Mouse (Mus musculus) liver, embryonic 16.5 days (tissue): Measurements from ENCODE around the gene Gm28308. TPM values are rescaled to one million over a fixed set of nuclear protein-coding genes. Genes with fewer than 3 reads are reported as not detected.

Source experiments
- ATAC-seq: fragments of 200-750 bp; cut with Nextera tagmentation; 2 replicates; pipeline ENCODE4 v1.8.0; 2017; ENCODE audit warnings: low read depth, mild to moderate bottlenecking, moderate number of reproducible peaks, moderate library complexity
- H3K27ac ChIP-seq: fragments of 300-500 bp; sonication (generic); 2 replicates; pipeline ENCODE4 v1.5.1; 2014; ENCODE audit warnings: mild to moderate bottlenecking, low read length
- H3K27me3 ChIP-seq: fragments of 300-500 bp; sonication (generic); 2 replicates; pipeline ENCODE4 v1.6.1; 2014; ENCODE audit warnings: low read depth, low read length, mixed read lengths; ENCODE audit not compliant: control insufficient read depth, insufficient read depth
- H3K36me3 ChIP-seq: fragments of 300-500 bp; sonication (generic); 2 replicates; pipeline ENCODE4 v1.6.1; 2014; ENCODE audit warnings: mild to moderate bottlenecking; ENCODE audit not compliant: control insufficient read depth, insufficient read depth
- H3K4me1 ChIP-seq: fragments of 300-500 bp; sonication (generic); 2 replicates; pipeline ENCODE4 v1.6.1; 2014; ENCODE audit warnings: low read depth, low read length, mixed read lengths; ENCODE audit not compliant: control insufficient read depth
- H3K4me2 ChIP-seq: fragments of 300-500 bp; sonication (generic); 2 replicates; pipeline ENCODE4 v1.6.1; 2014; ENCODE audit warnings: low read depth, low read length, mixed read lengths
- H3K4me3 ChIP-seq: fragments of 300-500 bp; sonication (generic); 2 replicates; pipeline ENCODE4 v1.5.1; 2014; ENCODE audit warnings: low read depth, mild to moderate bottlenecking, low read length
- H3K9ac ChIP-seq: fragments of 300-500 bp; sonication (generic); 2 replicates; pipeline ENCODE4 v1.6.1; 2014; ENCODE audit warnings: low read depth, low read length
- H3K9me3 ChIP-seq: fragments of 300-500 bp; sonication (generic); replicated peaks from 2 replicates; pipeline ENCODE4 v1.6.1; 2016; ENCODE audit warnings: low read length; ENCODE audit not compliant: control insufficient read depth
- WGBS: fragments of 180-500 bp; shearing (Covaris S2); extraction: QIAGEN DNeasy Blood & Tissue Kit; methylation state at CpG from one replicate; pipeline ENCODE4 v1.1.7; 2014; ENCODE audit not compliant: insufficient replicate concordance; 5-methylcytosine and 5-hydroxymethylcytosine counted together
- polyA plus RNA-seq: library from polyadenylated mRNA; unstranded; fragments of >200 nt; fragmentation: Nextera tagmentation; extraction: Ambion mirVana; gene quantifications from 2 replicates; pipeline ENCODE4 v1.2.1, GENCODE M21; 2015

The Gm28308 gene
- polyA plus RNA-seq, 1 experiment from 2014 or later: not detected

DNA sequence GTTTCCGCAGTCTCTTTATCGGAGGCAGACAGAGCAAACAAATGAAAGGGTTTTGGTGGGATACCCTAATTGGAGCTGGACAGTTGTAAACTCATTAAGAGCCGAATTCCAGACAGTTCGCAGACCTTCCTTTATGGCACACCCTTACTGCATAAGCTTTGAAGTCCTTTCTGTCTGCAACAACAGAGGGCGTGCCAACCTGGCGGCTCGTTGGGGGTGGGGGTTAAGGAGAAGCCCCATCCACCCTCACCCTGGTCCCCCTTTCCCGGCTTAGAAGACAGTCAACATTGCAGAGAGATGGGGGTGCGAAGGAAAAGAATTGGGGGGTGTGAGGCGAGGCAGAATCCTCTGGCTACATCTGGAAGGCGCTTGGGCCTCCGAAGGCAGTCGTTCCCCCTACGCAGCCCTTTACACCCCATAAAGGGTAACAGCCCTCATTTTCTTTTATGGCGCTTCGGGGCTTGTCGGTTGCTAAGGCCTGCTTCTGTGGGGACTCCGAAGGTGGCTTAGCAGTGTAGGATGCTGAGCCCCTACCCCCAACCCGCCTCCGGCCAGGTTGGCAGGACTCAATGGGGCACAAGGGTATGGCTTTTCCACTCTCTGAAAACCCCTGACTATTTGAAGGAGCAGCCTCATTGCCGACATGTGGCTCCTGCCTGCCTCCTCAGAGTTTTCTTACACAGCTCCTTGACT lies 9.0 kb upstream of the Gm28308 start:
- Histone ChIP-seq H3K4me1 (peaks cover 3% of the 10 kb centered on the region), H3K9me3 (no peaks in the 10 kb centered on the region), H3K27ac (no peak overlapping the region), H3K9ac (no peak overlapping the region), H3K36me3 (no peaks in the 10 kb centered on the region), H3K4me2 (peak overlapping the region; percentile 66), H3K4me3 (peak overlapping the region; percentile 56), H3K27me3 (peaks cover 100% of the 10 kb centered on the region)
- WGBS: 14% methylated on average over 21 of the region's 21 CpGs
- no peak for ATAC-seq

DNA sequence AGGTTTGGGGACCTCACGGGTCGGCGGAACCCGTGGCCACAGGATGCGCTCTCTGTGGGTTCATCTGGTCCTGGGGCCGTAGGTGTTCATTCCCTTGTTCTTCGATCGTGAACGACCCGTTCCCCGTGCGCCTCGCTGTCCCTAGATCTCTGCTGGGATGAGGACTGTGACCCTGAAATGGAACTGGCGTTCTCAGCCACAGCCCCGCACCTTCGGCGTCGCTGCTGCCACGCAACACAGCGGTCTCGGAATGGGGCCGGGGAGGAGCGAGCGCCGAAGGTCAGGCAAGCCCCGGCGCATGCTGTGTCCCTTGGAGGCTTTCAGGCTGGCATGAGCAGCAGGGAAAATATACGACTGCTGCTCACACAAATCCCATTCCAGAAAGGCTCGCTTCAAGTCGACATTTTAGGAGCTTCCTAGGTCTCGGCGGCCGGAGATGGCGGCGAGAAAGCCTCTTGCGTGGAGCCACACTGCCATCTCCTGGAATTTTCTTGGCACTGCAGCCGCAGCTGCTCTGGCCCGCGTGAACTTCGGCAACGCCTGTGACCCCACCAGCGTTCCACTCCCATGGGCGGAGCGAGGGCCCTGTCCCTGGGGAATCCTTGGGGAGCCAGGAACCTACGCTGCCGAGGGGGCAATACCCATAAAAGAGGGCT lies 8.3 kb upstream of the Gm28308 start, which contains the start of gene Hoxa7:
Gene Hoxa7 (minus strand): TSS at position 518 of the 656 bp plus-strand sequence.
- 1% methylated on average over 46 of the region's 46 CpGs for WGBS
- Histone ChIP-seq H3K4me3 (peak within 1 kb of the TSS; percentile 56), H3K36me3 (no peaks in the 10 kb centered on the region), H3K27me3 (peaks cover 100% of the 10 kb centered on the region), H3K9me3 (no peaks in the 10 kb centered on the region), H3K4me1 (peaks cover 3% of the 10 kb centered on the region), H3K27ac (no peak within 1 kb of the TSS), H3K4me2 (peak within 1 kb of the TSS; percentile 66), H3K9ac (no peak within 1 kb of the TSS)
- ATAC-seq: peak; percentile 13; the same call in 1 of the 2 replicates

- Histone ChIP-seq H3K9me3 (no peaks in the 10 kb centered on the region), H3K4me1 (peaks cover 3% of the 10 kb centered on the region), H3K9ac (no peak overlapping the region), H3K36me3 (no peaks in the 10 kb centered on the region), H3K27ac (no peak overlapping the region), H3K4me2 (peak overlapping the region; percentile 66; the same call in 1 of the 2 replicates), H3K27me3 (peaks cover 100% of the 10 kb centered on the region), H3K4me3 (peak overlapping the region; percentile 56; the same call in 1 of the 2 replicates)
- ATAC-seq: no peak
- 5% methylated on average over 12 of the region's 12 CpGs for WGBS
Observed at GRCm38 (mm10) chr6:52220865-52221310, 7.7 kb upstream of the Gm28308 start.

DNA sequence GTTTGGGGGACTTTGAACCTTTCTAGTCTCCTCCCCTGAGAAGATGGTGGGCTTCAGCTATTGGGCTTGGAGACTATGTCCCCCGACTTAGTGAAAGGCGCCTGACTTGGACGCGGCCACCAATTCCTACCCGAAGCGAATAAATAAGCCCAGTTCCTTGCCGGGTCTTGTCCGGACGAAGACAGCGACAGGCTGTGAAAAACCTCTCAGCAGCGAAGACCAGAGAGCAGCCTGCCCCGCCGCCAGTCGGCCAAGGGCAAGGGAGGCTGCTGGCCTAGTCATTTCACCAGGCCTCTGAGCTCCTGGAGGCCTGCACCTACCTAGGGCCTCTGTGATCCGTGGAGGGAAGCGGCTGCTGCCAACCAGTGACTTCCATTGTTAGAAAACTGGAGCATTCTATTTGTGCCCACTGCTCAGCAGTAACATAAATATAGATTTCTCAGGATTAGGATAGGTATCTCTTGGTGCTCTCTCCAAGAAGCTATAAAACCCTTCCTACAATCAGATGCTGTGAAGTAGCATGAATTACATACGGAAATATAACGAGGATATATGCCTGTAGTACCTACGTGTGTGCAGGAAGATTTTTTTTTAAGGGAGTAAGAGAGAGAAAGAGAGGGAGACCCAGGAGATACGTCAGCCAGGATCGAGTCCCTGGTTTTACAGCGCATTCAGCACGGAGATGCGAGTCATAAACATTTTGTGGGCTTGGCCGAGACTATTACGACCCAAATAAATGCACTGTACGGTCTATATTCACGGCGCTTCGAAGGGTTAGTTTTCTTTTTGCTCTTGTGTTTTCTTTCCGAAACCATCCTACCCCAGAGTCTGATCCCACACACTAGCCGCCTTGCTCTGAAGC lies 7.1 kb upstream of the Gm28308 start:
- H3K36me3 ChIP-seq: no peaks in the 10 kb centered on the region
- H3K4me1 ChIP-seq: peaks cover 3% of the 10 kb centered on the region
- no peak for ATAC-seq
- WGBS: 25% methylated on average over 32 of the region's 32 CpGs
- H3K4me2 ChIP-seq: no peak overlapping the region
- H3K27ac ChIP-seq: no peak overlapping the region
- no peaks in the 10 kb centered on the region for H3K9me3 ChIP-seq
- peaks cover 100% of the 10 kb centered on the region for H3K27me3 ChIP-seq
- peak overlapping the region; percentile 2; the same call in 1 of the 2 replicates for H3K4me3 ChIP-seq
- H3K9ac ChIP-seq: no peak overlapping the region

DNA sequence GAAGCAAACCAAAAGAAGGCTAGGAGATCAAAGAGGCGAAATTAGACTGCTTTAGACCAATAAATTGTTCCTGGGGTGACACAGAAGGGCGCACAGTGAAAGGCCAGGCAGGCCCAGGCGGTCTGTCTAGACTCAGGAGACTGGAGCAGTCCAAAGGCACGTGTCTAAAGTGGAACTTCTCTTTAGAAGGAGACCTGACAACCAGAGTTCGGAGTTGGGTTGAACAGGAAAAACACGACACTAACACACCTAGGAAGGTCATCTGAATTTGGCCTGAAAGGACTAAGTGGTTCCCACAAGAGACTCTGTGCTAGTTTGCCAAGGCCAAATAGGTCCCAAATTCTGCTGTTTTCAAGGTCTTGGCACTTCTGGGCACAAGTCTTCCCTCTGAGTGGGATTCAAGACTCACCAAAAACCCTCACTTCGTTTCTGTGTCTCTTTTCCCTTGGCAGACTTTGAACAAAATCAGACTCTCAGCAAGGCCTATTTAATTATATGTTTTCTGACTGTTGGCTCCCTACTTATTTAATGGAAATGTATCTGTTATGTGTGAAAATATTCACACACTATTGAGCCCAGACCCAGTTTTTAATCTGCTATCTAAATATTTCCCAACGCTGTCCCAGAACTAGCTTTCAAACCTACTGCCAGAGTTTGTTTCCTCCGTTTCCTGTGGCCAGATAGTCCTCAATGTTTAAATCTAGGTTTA lies 6.2 kb upstream of the Gm28308 start:
- no peak overlapping the region for H3K4me2 ChIP-seq
- ATAC-seq: no peak
- no peak overlapping the region for H3K27ac ChIP-seq
- H3K36me3 ChIP-seq: no peaks in the 10 kb centered on the region
- peaks cover 3% of the 10 kb centered on the region for H3K4me1 ChIP-seq
- H3K9me3 ChIP-seq: no peaks in the 10 kb centered on the region
- no peak overlapping the region for H3K9ac ChIP-seq
- 46% methylated on average over 9 of the region's 9 CpGs for WGBS
- H3K27me3 ChIP-seq: peaks cover 100% of the 10 kb centered on the region
- no peak overlapping the region for H3K4me3 ChIP-seq

DNA sequence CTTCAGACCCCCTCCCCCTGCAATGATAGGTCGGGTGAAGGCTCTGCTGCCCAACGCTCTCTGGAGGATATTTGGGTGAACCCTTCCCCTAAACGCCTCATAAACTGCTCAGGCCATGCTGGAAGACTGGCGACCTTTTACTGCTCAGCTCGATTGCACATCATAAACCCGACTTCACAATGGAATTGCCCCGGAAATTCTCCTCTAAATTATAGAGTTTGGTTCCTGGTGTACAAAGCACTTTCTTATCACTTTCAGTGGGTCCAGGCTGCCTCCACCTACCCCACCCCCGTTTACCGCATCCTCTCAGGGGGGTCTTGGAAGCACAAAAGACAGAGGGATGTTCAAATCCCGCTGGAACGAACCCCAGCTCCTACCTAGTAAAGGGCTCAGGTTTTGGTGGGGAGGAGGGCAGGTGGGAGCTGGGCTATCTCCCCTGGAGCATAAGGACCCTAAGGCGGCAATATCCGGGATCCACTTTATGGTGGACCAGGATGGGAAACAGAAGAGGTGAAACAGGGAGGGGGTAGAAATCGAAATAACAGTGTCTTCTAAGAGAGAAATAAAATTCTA lies 5.6 kb upstream of the Gm28308 start:
- peaks cover 3% of the 10 kb centered on the region for H3K4me1 ChIP-seq
- H3K27me3 ChIP-seq: peaks cover 99% of the 10 kb centered on the region
- H3K4me3 ChIP-seq: no peak overlapping the region
- no peaks in the 10 kb centered on the region for H3K36me3 ChIP-seq
- no peaks in the 10 kb centered on the region for H3K9me3 ChIP-seq
- 30% methylated on average over 14 of the region's 14 CpGs for WGBS
- no peak for ATAC-seq
- H3K9ac ChIP-seq: no peak overlapping the region
- no peak overlapping the region for H3K27ac ChIP-seq
- H3K4me2 ChIP-seq: no peak overlapping the region

DNA sequence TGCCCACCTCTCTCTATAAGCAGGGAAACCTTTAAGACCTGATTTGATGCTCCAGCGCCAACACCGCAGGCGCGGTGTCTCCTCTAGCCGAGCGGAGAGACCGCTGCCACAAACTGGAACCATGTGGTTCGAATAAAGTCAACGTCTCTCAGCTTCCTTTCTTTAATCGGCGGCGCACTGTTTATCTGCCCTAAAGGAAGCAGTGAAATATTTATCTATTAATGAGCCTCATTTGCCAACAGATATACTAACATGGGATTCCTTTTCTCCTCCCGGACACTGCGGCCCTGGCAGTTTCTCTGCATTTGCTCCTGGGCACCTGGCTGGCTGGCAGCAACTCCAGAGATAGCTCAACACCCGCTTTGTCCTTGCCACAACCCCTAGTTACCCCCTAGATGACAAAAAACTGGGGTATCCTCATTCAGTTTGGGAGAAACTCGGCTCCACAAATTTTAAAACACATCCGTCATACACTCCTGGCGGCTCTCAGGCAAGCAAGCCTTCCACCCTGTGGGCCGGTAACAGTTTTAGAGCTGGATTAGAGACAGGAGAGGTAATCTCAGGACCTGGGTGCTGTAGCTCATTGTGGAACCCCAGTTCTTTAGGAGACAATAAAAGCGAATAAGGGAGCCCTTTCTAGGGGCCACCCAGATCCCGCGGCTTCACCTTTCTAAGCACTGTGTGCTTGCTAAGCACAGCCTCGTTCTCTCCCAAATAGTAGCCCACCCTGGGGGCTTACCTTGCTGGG lies 4.9 kb upstream of the Gm28308 start:
- Histone ChIP-seq H3K27me3 (peaks cover 99% of the 10 kb centered on the region), H3K9ac (no peak overlapping the region), H3K27ac (no peak overlapping the region), H3K4me3 (no peak overlapping the region; the same call in 1 of the 2 replicates), H3K36me3 (no peaks in the 10 kb centered on the region), H3K4me1 (peaks cover 3% of the 10 kb centered on the region), H3K4me2 (no peak overlapping the region), H3K9me3 (no peaks in the 10 kb centered on the region)
- WGBS: 13% methylated on average over 23 of the region's 23 CpGs
- no peak for ATAC-seq

GRCm38 (mm10) chr6:52217459-52217768 lies 4.3 kb upstream of the Gm28308 start:
- Histone ChIP-seq H3K27ac (no peak overlapping the region), H3K27me3 (peaks cover 99% of the 10 kb centered on the region), H3K4me1 (peaks cover 3% of the 10 kb centered on the region), H3K4me3 (peak overlapping the region; percentile 36), H3K4me2 (peak overlapping the region; percentile 37), H3K9me3 (no peaks in the 10 kb centered on the region), H3K36me3 (no peaks in the 10 kb centered on the region), H3K9ac (no peak overlapping the region)
- ATAC-seq: no peak; the same call in 1 of the 2 replicates
- WGBS: 1% methylated on average over 25 of the region's 25 CpGs
